Mouse (Mus musculus) myocyte (in vitro differentiated cells): ENCODE data around the gene Slc6a20a. TPM values are rescaled to one million over a fixed set of nuclear protein-coding genes. Genes with fewer than 3 reads are reported as not detected.

Experiments
- H3K27me3 ChIP-seq: one replicate; pipeline ENCODE4 v1.6.1; 2011; ENCODE audit not compliant: control insufficient read depth, insufficient read depth, insufficient read length
- H3K36me3 ChIP-seq: one replicate; pipeline ENCODE4 v1.6.1; 2011; ENCODE audit not compliant: control insufficient read depth, insufficient read depth
- H3K4me2 ChIP-seq: one replicate; pipeline ENCODE4 v1.6.1; 2011; ENCODE audit warnings: low read depth, control low read depth
- H3K4me3 ChIP-seq: one replicate; pipeline ENCODE4 v1.5.1; 2011; ENCODE audit warnings: mild to moderate bottlenecking, control low read depth, moderate library complexity
- H3K79me2 ChIP-seq: one replicate; pipeline ENCODE4 v1.6.1; 2011; ENCODE audit not compliant: control insufficient read depth, insufficient read depth
- H3ac ChIP-seq: one replicate; pipeline ENCODE4 v1.6.1; 2011; ENCODE audit not compliant: control insufficient read depth, insufficient read length
- CEBPB ChIP-seq: IDR thresholded peaks from 2 replicates; pipeline ENCODE4 v1.6.1; 2011; ENCODE audit warnings: mild to moderate bottlenecking, moderate library complexity; ENCODE audit not compliant: poor library complexity, insufficient read depth, severe bottlenecking
- E2F4 ChIP-seq: IDR thresholded peaks from one replicate; pipeline ENCODE4 v1.6.1; 2011; ENCODE audit warnings: mild to moderate bottlenecking, control low read depth, moderate library complexity; ENCODE audit not compliant: insufficient read depth
- MAX ChIP-seq: IDR thresholded peaks from one replicate; pipeline ENCODE4 v1.6.1; 2011; ENCODE audit warnings: low read depth, mild to moderate bottlenecking, control low read depth
- MYOD1 ChIP-seq, 3 experiments: IDR thresholded peaks; one replicate each; pipeline ENCODE4 v1.6.1; 2011; ENCODE audit warnings: control low read depth in 2 of 3, low read depth in 2 of 3, mild to moderate bottlenecking in 2 of 3, moderate library complexity in 1 of 3; ENCODE audit not compliant: insufficient read length in 2 of 3, control insufficient read depth in 1 of 3
- MYOG ChIP-seq, 3 experiments: IDR thresholded peaks; one replicate each; pipeline ENCODE4 v1.6.1; 2011; ENCODE audit warnings: control low read depth in 2 of 3, low read depth in 2 of 3, mild to moderate bottlenecking in 2 of 3; ENCODE audit not compliant: insufficient read length in 2 of 3, control insufficient read depth in 1 of 3, insufficient read depth in 1 of 3
- POLR2A ChIP-seq: IDR thresholded peaks from one replicate; pipeline ENCODE4 v1.6.1; 2011; ENCODE audit warnings: low read depth, mild to moderate bottlenecking, control low read depth, moderate library complexity; ENCODE audit not compliant: insufficient read length
- POLR2AphosphoS2 ChIP-seq: IDR thresholded peaks from one replicate; pipeline ENCODE4 v1.6.1; 2011; ENCODE audit warnings: low read depth, control low read depth; ENCODE audit not compliant: insufficient read length
- REST ChIP-seq: IDR thresholded peaks from one replicate; pipeline ENCODE4 v1.6.1; 2011; ENCODE audit warnings: mild to moderate bottlenecking, control low read depth, moderate library complexity; ENCODE audit not compliant: insufficient read depth, insufficient read length
- SRF ChIP-seq: IDR thresholded peaks from one replicate; pipeline ENCODE4 v1.6.1; 2011; ENCODE audit warnings: low read depth; ENCODE audit not compliant: control insufficient read depth, insufficient read length
- TCF12 ChIP-seq: IDR thresholded peaks from one replicate; pipeline ENCODE4 v1.6.1; 2011; ENCODE audit warnings: mild to moderate bottlenecking, control low read depth; ENCODE audit not compliant: poor library complexity, insufficient read depth, severe bottlenecking
- TCF3 ChIP-seq: IDR thresholded peaks from one replicate; pipeline ENCODE4 v1.6.1; 2011; ENCODE audit warnings: low read depth, control low read depth; ENCODE audit not compliant: insufficient read length
- USF1 ChIP-seq: IDR thresholded peaks from one replicate; pipeline ENCODE4 v1.6.1; 2011; ENCODE audit warnings: low read depth, mild to moderate bottlenecking, control low read depth, moderate library complexity
- polyA plus RNA-seq: library from polyadenylated mRNA; unstranded; fragments of >200 nt; fragmentation: generic; extraction: Trizol; gene quantifications from one replicate; pipeline ENCODE4 v1.2.1, GENCODE M21; 2012; ENCODE audit warnings: missing spikeins

Gene Slc6a20a
- polyA plus RNA-seq, 1 experiment = 0.01 TPM

DNA sequence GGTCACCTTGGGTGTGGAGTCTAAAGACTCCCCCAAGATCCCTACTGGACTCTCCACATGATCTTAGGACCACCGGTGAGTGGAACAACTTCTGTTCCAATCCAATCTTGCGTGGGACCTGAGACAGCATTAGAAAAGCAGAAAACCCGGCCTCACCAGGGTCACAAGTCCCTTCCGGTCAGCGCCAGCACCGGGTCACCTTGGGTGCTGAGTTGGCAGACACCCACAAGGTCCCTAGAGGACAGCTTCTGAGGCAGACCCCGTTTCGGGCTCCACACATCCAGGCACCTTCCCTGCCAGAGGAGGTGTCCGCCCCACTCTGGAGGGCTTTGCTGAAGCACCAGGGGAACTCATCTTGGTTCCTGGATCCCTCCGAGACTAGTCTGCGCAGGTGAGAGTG, 52.9 kb downstream of the Slc6a20a start:
- Histone ChIP-seq H3K36me3 (no peaks in the 10 kb centered on the region), H3K4me2 (no peak overlapping the region), H3K4me3 (no peak overlapping the region), H3K27me3 (peaks cover 17% of the 10 kb centered on the region), H3ac (no peak overlapping the region), H3K79me2 (no peaks in the 10 kb centered on the region)
- TF ChIP-seq CEBPB (no peak), REST (no peak), POLR2A (no peak), POLR2AphosphoS2 (no peak), TCF12 (no peak), E2F4 (no peak), TCF3 (no peak), MYOG (IDR thresholded peaks at IDR 0.05; ENCODE audit: control insufficient read depth in 1 of 3, insufficient read depth in 1 of 3, insufficient read length in 2 of 3, low read depth in 2 of 3) (no peak)

DNA sequence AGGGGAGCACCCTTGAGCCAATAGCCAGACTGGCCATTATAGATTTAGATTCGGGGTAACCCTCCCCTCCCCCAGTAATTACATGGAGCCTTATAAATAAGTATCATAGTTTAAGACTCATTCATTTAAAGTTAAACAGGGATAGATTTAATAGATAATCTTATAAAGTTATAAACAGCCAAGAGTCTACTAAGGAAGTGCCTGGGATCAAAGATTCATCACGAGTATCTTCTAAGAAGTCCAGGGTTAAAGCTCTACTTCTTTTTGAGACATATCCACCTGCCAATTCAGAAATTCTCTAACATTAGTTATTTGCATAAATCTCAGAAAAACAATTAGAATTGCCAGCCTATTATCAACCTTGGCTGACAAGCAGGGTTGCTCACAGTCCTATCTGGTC, 53.9 kb downstream of the Slc6a20a start:
- Histone ChIP-seq H3K4me2 (no peak overlapping the region), H3ac (no peak overlapping the region), H3K79me2 (no peaks in the 10 kb centered on the region), H3K4me3 (no peak overlapping the region), H3K27me3 (peaks cover 8% of the 10 kb centered on the region), H3K36me3 (no peaks in the 10 kb centered on the region)
- TF ChIP-seq CEBPB (no peak), POLR2AphosphoS2 (no peak), USF1 (no peak), REST (no peak), MYOD1 (IDR thresholded peaks at IDR 0.05; ENCODE audit: control insufficient read depth in 1 of 3, insufficient read length in 2 of 3, low read depth in 2 of 3) (no peak)

- H3K4me2 ChIP-seq = no peak overlapping the region
- no peak overlapping the region for H3K4me3 ChIP-seq
- H3K79me2 ChIP-seq = no peaks in the 10 kb centered on the region
- TF ChIP-seq CEBPB (no peak), SRF (no peak), USF1 (no peak), POLR2AphosphoS2 (no peak), POLR2A (no peak), TCF3 (no peak), E2F4 (no peak), MYOG (IDR thresholded peaks at IDR 0.05; ENCODE audit: control insufficient read depth in 1 of 3, insufficient read depth in 1 of 3, insufficient read length in 2 of 3, low read depth in 2 of 3) (no peak), TCF12 (no peak), MAX (no peak), REST (no peak), MYOD1 (IDR thresholded peaks at IDR 0.05; ENCODE audit: control insufficient read depth in 1 of 3, insufficient read length in 2 of 3, low read depth in 2 of 3) (no peak)
- H3ac ChIP-seq = no peak overlapping the region
- no peaks in the 10 kb centered on the region for H3K27me3 ChIP-seq
- H3K36me3 ChIP-seq = no peaks in the 10 kb centered on the region
These were observed 58.2 kb downstream of the Slc6a20a start for GRCm38 (mm10) chr9:123620311-123621098.

DNA sequence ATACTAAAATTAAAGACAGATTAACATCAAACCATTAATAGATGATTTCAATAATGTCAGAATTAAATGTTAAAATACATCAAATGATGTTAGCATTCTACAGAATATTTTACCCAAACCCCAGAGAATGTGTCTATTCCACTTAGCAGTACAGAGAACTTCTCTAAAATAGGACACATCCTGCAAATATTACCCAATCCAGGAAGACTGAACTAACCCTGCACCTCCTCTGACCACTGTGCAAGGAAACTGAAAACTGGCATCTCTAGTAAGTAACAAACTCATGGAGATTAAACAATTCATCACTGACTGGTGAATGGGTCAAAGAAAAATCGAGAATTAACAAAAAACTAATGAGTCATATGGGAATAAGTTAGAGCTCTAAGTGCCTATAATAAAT, 77.2 kb downstream of the Slc6a20a start:
- no peak overlapping the region for H3K4me3 ChIP-seq
- no peak for TF ChIP-seq TCF12
- no peak for TF ChIP-seq MYOG (IDR thresholded peaks at IDR 0.05; ENCODE audit: control insufficient read depth in 1 of 3, insufficient read depth in 1 of 3, insufficient read length in 2 of 3, low read depth in 2 of 3)
- TF ChIP-seq POLR2AphosphoS2 = no peak
- no peak for TF ChIP-seq SRF
- TF ChIP-seq TCF3 = no peak
- no peak for TF ChIP-seq CEBPB
- TF ChIP-seq USF1 = no peak
- TF ChIP-seq MAX = no peak
- TF ChIP-seq POLR2A = no peak
- no peak for TF ChIP-seq MYOD1 (IDR thresholded peaks at IDR 0.05; ENCODE audit: control insufficient read depth in 1 of 3, insufficient read length in 2 of 3, low read depth in 2 of 3)
- TF ChIP-seq E2F4 = no peak
- TF ChIP-seq REST = no peak
- H3K36me3 ChIP-seq = peaks cover 6% of the 10 kb centered on the region

GRCm38 (mm10) chr9:123597376-123597775, 81.3 kb downstream of the Slc6a20a start:
- Histone ChIP-seq H3ac (no peak overlapping the region), H3K4me2 (no peak overlapping the region), H3K4me3 (no peak overlapping the region), H3K79me2 (no peaks in the 10 kb centered on the region), H3K27me3 (no peaks in the 10 kb centered on the region), H3K36me3 (peaks cover 18% of the 10 kb centered on the region)
- no peak for TF ChIP-seq REST

More for the DNA sequence above, 77.2 kb downstream of the Slc6a20a start:
- Histone ChIP-seq H3ac (no peak overlapping the region), H3K27me3 (no peaks in the 10 kb centered on the region), H3K4me2 (no peak overlapping the region), H3K79me2 (no peaks in the 10 kb centered on the region)
